Mouse (Mus musculus) left cerebral cortex, postnatal 14 days (tissue): ENCODE data around the gene Tomm40l. TPM values are rescaled to one million over a fixed set of nuclear protein-coding genes. Genes with fewer than 3 reads are reported as not detected.

ENCODE experiments used
- DNase-seq, 2 experiments: peaks; one replicate each; pipeline ENCODE4 v3.0.0; 2021 to 2022; ENCODE audit warnings: low spot score in 2 of 2, mixed read lengths in 1 of 2
- intact Hi-C: fragments of 180-260 bp; cut with DNase I; formaldehyde crosslinking; loops from one replicate; pipeline ENCODE4 v1.15.1; 2025
- long read RNA-seq, 2 experiments: library from polyadenylated mRNA; stranded (forward); transcript quantifications; one replicate each; pipeline ENCODE4 v2.0.0; 2021
- total RNA-seq, 2 experiments: library from RNA; stranded (reverse); gene quantifications; 2 replicates each; pipeline ENCODE4 v1.2.3; 2021

The Tomm40l gene
- 10 to 100 TPM; 69.6 to 72.1 TPM for total RNA-seq
- long read RNA-seq, experiment 1, full-length matches to known transcripts: 70 of 85 reads
- long read RNA-seq, experiment 1, partial matches to known transcripts: 6 of 85 reads
- long read RNA-seq, experiment 1, other reads (novel, unspliced or antisense): 9 of 85 reads
- long read RNA-seq, experiment 2, full-length matches to known transcripts: 65 of 80 reads
- long read RNA-seq, experiment 2, partial matches to known transcripts: 2 of 80 reads
- long read RNA-seq, experiment 2, other reads (novel, unspliced or antisense): 13 of 80 reads

DNA sequence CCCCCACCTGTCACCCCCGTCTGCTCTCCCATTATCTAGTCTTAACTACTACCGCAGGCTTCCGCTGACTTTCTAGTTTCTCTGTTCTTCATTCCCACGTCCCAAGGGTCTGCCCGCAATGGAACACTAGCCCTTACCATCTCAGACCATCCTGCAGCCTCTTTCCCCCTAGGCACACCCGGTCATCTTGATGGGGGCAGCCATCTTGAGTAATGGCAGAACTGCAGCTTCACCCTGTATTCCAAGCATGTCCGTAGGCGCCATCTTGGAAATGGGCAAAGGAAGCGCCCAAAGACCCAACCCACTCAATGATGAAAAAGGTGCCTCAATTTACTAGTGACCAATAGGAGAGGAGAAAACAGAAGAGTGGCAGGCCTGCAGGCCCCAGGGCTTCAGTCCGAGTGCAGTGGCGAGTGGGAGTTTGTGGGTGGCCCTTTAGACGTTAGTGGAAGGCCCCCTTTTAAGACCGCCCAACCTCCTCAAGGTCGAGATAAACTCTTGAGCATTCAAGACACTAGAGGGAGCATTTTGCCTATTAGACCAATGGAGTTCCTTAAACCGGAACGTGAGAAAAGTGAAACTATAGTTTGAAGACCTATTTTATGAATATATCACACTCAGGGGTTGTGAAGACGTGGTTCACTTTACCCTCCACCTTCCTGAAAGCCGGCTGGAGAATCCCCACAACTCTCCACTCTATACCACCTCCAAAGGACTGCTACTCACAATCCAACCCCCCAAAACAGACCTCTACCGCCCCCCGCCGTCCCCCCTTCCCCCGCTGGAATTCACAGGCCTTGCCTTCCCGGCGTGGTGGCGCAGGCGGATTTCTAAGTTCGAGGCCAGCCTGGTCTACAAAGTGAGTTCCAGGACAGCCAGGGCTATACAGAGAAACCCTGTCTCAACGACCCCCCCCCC lies at the start of gene Tomm40l:
Gene Tomm40l (minus strand): TSS at position 277 of the 918 bp plus-strand sequence.
- peak; percentile 94 to 98 for DNase-seq
- intact Hi-C loops: loop anchor here (5.0 kb wide), 1 partner anchor 60 kb away; no protein-coding TSS in a partner anchor

DNA sequence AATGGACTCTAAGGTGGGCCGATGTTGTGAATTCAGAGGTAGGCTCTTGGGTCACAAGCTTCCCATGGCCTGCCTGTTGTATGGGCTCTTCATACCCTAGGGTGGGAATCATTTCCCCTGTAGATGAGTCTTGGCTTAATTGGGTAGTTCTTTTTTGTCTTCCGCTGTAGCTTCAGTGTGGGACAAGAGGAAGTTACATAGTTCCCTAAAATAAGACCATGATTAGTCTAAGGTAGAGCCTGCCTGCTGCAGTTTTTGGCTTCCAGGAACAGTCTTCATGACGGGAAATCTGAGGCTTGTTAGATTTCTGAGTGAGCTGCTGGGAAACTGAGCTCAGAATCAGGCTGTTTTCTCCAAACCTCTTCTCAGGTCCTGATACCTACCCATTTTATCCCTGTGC lies 49.8 kb upstream of the Tomm40l start:
- no peak for DNase-seq

DNA sequence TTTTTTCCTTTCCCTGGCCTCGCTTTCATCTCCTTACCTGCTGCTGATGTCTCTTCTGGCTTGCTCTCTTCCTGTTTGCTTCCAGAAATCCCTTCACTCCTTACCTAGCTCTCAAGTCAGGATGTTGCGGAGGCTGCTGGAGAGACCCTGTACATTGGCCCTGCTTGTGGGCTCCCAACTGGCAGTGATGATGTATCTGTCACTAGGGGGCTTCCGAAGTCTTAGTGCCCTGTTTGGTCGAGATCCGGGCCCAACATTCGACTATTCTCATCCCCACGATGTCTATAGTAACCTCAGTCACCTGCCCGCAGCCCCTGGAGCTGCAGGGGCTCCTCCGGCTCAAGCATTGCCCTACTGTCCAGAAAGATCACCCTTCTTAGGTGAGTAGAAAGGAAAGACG lies 49.3 kb upstream of the Tomm40l start:
- intact Hi-C loops: no loop called here
- DNase-seq: no peak

More for the DNA sequence above, 49.8 kb upstream of the Tomm40l start:
- intact Hi-C loops: no loop called here

DNA sequence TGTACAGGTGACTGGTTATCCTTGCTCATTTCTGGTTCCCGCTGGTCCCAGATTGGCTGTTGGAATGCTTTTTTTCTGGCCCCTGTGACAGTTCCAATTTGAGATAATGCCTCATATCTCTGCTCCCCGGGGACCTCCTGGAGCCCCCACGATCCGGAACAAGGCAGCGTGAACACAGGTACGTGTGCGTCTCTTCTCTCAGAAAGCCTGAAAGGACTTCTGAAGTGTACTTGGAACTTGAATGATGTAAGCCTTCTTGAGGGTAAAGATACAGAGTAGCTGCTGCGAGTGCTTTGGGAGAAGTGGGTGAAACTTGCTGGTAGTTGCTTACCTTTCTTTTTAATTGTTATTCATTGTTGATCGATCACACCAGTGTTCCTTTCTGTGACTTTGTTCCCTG lies 48.9 kb upstream of the Tomm40l start:
- intact Hi-C loops: no loop called here
- DNase-seq: no peak

DNA sequence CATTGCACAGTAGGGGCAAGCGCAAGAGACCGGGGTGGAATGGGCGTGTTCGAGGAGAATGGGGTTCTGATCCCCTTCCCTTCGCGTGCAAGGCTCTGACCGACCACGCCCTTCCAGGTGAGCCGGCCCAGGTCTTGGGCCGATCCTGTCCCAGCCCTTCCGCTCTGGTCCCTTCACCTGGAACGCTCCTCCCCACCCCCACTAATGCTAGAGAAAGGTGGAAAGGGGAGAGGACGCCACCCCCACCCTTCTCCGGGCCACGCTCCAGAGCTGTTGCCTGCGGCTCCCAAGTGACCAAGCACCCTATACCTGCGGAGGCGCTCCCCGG lies 48.2 kb upstream of the Tomm40l start:
- no peak for DNase-seq
- intact Hi-C loops: no loop called here

DNA sequence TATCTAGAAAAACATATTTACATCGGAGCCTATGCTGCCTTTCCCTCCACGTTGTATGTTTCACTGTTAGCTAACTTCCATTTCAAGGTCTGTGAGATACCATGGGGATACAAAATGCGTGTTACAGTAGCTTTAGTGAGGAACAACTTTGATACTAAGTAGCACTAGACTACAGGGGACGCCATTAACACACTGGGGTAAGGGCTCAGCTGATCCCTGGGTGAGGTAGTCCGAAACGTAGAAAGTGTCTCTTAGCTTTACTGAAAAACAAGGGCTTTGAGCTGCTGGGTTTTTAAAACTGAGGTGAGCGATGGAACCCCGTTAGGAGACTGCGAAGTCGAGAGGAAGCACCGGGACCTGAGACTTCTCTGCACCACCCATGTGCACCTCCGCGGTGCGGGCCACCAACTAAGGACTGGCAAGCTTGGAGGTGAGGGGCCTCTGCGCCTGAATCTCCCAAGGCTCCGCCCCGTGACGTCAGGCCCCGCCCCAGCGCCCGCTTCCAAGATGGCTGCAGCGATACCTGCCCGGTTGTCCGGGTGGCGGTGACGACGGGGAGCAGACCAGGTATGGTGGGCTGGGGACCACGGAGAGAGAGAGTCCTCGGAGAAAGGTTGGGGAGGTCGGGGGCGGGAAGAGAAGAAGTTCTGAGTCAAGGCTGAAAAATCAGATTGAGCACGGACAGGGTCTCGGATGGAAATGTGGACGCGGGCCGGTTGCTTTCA lies 47.7 kb upstream of the Tomm40l start, which contains the start of gene B4galt3:
Gene B4galt3 (plus strand): TSS at position 481 of the 725 bp plus-strand sequence.
- DNase-seq: peak; percentile 89 to 94
- intact Hi-C loops: no loop called here

DNA sequence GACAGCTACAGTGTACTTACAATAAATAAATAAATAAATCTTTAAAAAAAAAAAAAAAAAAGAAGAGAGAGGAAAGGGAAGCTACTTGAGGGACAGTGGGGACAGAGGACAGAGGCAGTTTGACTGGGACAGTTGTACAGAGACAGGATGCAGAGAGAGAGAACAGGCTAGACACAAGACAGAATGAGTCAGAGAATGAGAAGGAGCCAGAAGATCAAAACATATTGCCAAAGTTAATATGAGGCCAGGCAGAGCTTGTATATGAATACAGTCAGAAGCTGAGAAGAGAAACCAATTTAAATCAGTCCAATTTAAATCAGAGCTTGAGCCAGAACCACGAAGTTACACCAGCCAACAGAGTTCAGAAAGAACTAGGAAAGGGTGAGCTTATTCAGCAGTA lies 46.0 kb upstream of the Tomm40l start:
- intact Hi-C loops: no loop called here
- DNase-seq: no peak

DNA sequence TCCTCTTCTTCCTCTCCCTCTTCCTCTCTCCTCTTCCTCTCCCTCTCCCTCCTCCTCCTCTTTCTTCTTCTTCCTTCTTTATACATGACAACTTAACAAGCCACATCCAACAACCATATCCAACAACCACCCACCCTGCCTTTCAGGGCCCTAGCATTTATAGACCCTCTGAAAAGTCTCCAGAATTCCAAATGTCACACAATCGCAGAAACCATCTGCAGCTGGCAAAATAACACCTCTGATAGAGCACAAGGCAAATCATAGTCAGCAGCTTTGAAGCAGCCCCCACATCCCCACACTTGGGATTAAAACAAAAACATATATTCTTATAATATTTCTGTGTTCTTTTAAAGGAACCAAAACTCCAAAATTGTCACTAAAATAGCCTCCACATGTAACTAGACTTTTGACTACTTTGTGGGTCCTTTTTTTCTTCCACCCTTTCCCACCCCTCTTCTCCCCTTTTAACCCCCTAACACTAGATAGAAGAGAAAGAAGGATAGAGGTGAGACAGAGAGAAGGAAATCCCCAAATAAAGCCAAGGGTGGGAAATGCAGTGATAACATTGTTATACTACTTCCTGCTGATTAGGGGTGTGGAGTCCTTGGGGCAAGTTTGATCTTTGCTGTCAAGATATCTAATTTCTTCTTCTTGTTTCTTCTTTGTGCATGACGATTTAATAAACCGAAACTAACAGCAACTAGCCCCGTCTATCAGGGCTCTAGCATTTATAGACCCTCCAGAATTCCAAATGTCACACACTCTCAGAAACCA lies 43.8 kb upstream of the Tomm40l start:
- peak in 1 of 2 experiments; percentile 62 for DNase-seq
- intact Hi-C loops: no loop called here

DNA sequence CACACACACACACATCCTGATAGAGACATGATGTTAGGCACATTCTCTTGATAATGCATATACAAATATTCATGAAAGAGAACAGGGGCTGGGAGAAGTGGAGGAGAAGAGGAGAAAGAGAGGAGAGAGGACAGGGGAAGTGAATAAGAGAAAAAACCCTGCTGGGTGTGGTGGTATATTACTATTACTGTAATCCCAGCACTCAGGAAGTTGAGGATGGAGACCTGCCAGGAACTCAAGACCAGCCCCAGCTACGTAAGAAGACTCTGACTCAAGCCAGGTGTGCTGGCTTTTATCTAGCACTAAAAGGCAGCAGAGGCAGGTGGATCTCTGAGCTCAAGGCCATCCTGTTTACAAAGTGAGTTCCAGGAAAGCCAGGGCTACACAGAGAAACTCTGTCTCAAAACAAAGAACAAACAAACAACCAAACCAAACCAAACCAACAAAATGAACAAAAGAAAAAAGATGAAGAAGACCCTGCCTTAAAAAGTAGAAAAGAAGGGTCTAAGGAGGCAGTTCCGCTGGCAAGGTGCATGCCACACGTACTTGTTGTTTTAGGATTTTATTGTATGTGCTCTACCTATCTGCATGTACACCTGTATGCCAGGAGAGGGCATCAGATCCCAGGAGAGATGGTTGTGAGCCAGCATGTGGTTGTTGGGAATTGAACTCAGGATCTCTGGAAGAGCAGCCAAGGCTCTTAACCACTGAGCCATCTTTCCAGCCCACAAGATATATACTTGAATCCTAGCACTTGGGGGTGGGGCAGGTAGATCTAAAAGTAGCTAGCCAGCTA lies 41.5 kb upstream of the Tomm40l start:
- DNase-seq: no peak
- intact Hi-C loops: no loop called here

DNA sequence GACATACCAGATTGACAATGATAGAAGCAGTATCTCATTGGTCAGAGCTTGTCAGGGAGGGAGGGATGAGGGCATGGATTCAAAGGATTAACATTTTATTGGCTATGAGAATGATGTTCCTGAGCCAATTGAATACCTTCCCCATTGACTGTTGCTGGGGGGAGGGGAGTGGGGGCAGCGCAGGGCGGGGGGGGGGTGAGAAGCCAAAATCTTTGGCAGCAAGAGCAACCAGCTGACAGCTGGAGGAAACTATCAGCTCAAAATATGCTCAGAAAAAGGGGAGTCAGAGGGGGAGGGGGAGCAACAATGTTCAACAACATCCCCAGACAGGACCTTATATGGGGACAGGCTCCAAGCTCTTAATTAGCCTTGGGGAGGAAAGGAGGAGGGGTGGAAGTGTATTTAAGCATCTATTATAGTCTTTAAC lies 40.9 kb upstream of the Tomm40l start:
- intact Hi-C loops: no loop called here
- DNase-seq: peak; percentile 53 to 88

DNA sequence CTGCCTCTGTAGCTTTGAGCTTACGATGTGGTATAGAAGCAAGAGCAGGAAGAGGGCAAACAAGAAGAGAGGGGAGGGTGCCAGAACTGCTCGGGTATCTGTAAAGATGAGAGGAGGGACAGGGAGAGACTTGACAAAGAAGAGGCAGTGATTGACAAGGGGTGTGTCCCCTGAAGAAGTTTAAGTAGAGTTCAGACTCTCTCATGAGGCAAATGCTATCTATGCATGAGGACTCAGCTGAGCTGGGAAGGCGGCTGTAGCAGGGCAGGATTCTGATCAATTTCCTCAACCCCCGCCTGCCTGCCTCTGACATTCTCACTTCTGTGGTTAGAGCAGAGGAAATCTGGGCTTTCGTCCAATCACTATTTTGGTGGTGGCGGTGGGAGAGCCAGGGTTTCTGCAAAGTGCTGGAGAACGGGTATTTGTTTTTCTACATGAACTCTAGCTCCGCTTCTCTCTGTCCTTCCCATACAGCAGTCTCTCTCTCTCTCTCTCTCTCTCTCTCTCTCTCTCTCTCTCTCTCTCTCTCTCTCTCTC lies 40.3 kb upstream of the Tomm40l start:
- intact Hi-C loops: no loop called here
- DNase-seq: peak; percentile 85 to 93

DNA sequence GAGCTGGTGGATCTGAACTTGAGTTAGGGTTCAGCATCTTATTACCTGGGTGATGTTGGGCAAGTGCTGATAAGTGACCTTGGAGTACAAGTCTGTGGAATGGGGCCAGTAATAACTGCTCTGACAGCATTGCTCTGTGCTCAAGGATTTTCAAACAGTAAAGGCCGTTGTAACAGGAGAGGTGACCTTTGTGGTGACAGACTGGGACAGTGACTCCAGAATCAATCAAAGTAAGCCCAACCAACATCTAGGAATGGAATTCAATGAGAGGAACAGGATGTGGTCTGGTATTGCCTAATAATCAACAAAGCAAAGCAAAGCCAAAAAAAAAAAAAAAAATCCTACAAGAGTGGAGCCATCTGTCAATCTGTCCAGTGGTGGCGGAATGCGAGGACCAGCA lies 38.0 kb upstream of the Tomm40l start:
- intact Hi-C loops: no loop called here
- DNase-seq: no peak

DNA sequence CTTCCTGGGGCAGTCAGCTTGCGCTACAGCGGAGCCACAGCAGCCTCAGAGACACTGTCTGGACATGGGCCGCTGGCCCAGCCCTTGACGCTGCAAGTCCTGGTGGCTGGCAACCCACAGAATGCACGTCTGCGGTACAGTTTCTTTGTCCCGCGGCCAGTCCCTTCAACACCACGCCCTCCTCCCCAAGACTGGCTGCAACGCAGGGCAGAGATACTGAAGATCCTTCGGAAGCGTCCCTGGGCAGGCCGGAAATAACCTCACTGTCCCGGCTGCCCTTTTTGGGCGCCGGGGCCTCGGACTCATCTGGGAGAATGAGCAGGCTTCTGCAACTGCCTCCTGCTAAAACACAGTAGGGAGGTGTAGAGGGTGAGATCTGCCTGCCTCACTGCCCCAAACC lies 36.6 kb upstream of the Tomm40l start:
- DNase-seq: no peak
- intact Hi-C loops: loop anchor here (10.0 kb wide), 1 partner anchor 144 kb away; the partner anchor contains the start of gene Cfap126

DNA sequence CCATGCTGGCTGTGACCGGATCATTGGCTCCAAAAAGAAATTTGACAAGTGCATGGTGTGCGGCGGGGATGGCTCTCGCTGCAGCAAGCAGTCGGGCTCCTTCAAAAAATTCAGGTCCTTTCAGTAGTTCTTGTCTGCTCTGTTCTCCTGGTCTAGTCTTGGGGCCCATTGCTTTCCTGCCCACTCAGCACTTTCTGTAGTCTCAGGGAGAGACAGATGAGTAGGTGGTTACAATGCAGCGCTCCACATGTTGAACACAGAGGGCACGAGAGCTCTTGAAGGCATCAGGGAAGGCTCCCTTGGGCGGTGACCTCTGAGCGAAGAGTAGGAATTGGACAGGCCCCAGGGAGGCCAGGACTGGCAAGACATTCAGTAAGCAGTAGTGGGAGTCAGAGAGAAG lies 35.5 kb upstream of the Tomm40l start:
- intact Hi-C loops: loop anchor here (10.0 kb wide), 1 partner anchor 143 kb away; the partner anchor contains the start of gene Cfap126
- no peak for DNase-seq

DNA sequence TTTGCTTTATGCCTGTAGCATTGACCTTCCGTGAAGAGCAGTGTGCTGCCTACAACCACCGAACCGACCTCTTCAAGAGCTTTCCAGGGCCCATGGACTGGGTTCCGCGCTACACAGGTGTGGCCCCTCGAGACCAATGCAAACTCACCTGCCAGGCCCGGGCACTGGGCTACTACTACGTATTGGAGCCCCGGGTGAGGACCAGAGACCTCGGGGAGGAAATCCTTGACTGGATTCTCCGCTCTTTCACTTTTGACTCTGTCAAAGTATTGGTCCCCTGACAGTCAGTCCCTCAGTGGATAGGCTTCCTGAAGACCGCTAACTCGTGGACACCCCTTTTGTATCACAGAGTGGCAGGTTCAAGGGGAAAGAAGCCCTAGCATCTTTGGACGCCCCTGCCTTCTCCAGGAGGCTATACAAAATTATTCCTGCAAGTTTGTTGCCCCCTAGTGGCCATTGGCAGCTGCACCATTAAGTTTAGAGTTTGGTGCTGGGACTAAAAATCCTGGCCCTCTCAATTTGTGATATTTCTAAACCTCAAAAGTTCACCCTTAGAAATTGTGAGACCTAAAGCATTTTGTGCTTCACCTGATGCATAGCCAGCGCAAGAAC lies 34.7 kb upstream of the Tomm40l start:
- intact Hi-C loops: loop anchor here (10.0 kb wide), 1 partner anchor 142 kb away; the partner anchor contains the start of gene Cfap126
- DNase-seq: peak; percentile 72 to 80

DNA sequence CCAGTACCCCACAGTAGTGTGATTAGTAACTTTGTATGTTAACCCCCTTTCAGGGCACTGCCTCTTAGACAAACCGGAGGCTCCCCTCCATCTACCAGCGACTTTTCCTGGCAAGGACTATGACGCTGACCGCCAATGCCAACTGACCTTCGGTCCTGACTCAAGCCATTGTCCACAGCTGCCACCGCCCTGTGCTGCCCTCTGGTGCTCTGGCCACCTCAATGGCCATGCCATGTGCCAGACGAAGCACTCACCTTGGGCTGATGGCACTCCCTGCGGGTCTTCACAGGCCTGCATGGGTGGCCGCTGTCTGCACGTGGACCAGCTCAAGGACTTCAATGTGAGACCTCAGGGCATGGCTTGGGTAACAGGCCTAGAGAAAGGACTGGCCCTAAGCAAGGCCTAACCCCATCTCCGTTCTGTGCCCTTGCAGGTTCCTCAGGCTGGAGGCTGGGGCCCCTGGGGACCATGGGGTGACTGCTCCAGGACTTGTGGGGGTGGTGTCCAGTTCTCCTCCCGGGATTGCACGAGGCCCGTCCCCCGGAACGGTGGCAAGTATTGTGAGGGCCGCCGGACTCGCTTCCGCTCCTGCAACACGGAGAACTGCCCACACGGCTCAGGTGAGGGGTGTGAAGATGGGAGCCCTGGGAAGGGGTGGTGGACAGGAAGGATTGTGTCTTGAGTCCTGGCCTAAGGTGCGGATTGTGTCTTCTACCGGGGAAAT lies 33.9 kb upstream of the Tomm40l start:
- intact Hi-C loops: loop anchor here (10.0 kb wide), 1 partner anchor 141 kb away; the partner anchor contains the start of gene Cfap126
- no peak for DNase-seq

DNA sequence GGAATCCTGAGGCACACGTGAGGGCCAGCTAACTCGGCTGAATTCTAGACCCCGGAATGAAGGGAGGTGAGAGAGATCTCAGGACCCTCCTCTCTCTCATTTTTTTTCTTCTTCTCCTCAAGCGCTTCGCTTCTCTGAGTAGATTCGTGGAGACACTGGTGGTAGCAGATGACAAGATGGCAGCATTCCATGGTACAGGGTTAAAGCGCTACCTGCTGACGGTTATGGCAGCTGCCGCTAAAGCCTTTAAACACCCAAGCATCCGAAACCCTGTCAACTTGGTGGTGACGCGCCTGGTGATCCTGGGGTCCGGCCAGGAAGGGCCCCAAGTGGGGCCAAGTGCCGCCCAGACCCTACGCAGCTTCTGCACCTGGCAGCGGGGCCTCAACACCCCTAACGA lies 30.1 kb upstream of the Tomm40l start:
- no peak for DNase-seq
- intact Hi-C loops: loop anchor here (10.0 kb wide), 1 partner anchor 138 kb away; the partner anchor contains the start of gene Cfap126
